Mouse (Mus musculus) thymus, adult 2 months (tissue): ENCODE data around the gene Sh3rf1.

Experiments
- CTCF ChIP-seq: fragments of 200-500 bp; IDR thresholded peaks from 2 replicates; pipeline ENCODE4 v1.5.1; 2012; ENCODE audit warnings: mild to moderate bottlenecking, control low read depth, low read length, moderate library complexity, borderline replicate concordance; ENCODE audit not compliant: control insufficient read depth, poor library complexity, insufficient read depth; ENCODE audit errors: extremely low read depth
- POLR2A ChIP-seq: fragments of 200-500 bp; IDR thresholded peaks from 2 replicates; pipeline ENCODE4 v1.6.1; 2012; ENCODE audit warnings: mild to moderate bottlenecking, low read length, control low read depth, moderate library complexity; ENCODE audit not compliant: control insufficient read depth, poor library complexity, insufficient read depth; ENCODE audit errors: extremely low read depth

- TF ChIP-seq CTCF = no peak
- TF ChIP-seq POLR2A = no peak
These were observed 167.4 kb downstream of the Sh3rf1 start for GRCm38 (mm10) chr8:61391058-61391434.
